Mouse (Mus musculus) forebrain, embryonic 16.5 days (tissue): ENCODE data around the gene Zbtb46. TPM values are rescaled to one million over a fixed set of nuclear protein-coding genes. Genes with fewer than 3 reads are reported as not detected.

Experiments used
- ATAC-seq: fragments of 200-750 bp; cut with Nextera tagmentation; 2 replicates; pipeline ENCODE4 v1.8.0; 2017; ENCODE audit warnings: mild to moderate bottlenecking, moderate library complexity
- H3K27ac ChIP-seq: fragments of 300-500 bp; sonication (generic); 2 replicates; pipeline ENCODE4 v1.5.1; 2014; ENCODE audit warnings: low read length, control low read depth
- H3K27me3 ChIP-seq: fragments of 300-500 bp; sonication (generic); replicated peaks from 2 replicates; pipeline ENCODE4 v1.6.1; 2014; ENCODE audit warnings: low read length; ENCODE audit not compliant: control insufficient read depth, insufficient read depth
- H3K36me3 ChIP-seq: fragments of 300-500 bp; sonication (generic); 2 replicates; pipeline ENCODE4 v1.6.1; 2014; ENCODE audit not compliant: control insufficient read depth, insufficient read depth
- H3K4me1 ChIP-seq: fragments of 300-500 bp; sonication (generic); replicated peaks from 2 replicates; pipeline ENCODE4 v1.6.1; 2014; ENCODE audit warnings: low read length; ENCODE audit not compliant: control insufficient read depth, insufficient read depth
- H3K4me2 ChIP-seq: fragments of 300-500 bp; sonication (generic); 2 replicates; pipeline ENCODE4 v1.6.1; 2014; ENCODE audit warnings: mild to moderate bottlenecking, low read length, control low read depth
- H3K4me3 ChIP-seq: fragments of 300-500 bp; sonication (generic); replicated peaks from 2 replicates; pipeline ENCODE4 v1.5.1; 2014; ENCODE audit warnings: mild to moderate bottlenecking, low read length, control low read depth
- H3K9ac ChIP-seq: fragments of 300-500 bp; sonication (generic); replicated peaks from 2 replicates; pipeline ENCODE4 v1.6.1; 2014; ENCODE audit warnings: low read depth, low read length, control low read depth
- H3K9me3 ChIP-seq: fragments of 300-500 bp; sonication (generic); 2 replicates; pipeline ENCODE4 v1.6.1; 2016; ENCODE audit warnings: low read length; ENCODE audit not compliant: control insufficient read depth
- WGBS: fragments of 180-500 bp; shearing (Covaris S2); extraction: QIAGEN DNeasy Blood & Tissue Kit; methylation state at CpG from one replicate; pipeline ENCODE4 v1.1.7; 2014; 5-methylcytosine and 5-hydroxymethylcytosine counted together
- polyA plus RNA-seq: library from polyadenylated mRNA; unstranded; fragments of >200 nt; fragmentation: Nextera tagmentation; extraction: Ambion mirVana; gene quantifications from 2 replicates; pipeline ENCODE4 v1.2.1, GENCODE M21; 2015

Zbtb46 gene
- polyA plus RNA-seq, 1 experiment from 2014 or later: 11.9 TPM

DNA sequence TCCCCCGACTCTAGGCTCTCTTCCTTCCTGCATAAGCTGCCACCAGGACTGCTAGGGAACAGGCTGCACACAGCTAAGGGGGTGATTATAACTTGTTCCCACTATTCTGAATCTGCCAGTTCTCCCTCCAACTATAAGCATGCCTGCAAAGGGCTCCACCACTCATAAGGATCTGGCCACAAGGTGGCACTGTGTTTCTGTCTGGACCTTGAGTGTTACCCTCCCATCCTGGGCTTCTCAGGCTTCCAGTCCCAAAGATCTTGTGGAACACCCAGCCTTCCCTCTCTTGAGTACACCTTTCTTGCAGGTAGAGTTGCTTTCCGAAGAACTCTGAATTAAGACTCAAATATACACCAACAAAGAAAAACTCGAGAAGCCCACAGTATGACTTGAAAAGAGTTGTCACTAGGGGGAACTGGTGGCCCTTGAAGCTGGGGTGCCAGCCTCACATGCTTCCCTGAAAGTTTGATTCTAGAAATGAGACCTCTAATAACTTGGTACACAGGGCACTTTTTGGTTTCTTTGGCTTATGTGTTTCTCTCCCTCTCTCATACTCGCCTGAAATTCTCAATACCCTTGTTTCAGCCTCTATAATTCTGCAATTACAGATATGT, 66.5 kb downstream of the Zbtb46 start:
- Histone ChIP-seq H3K4me2 (no peak overlapping the region), H3K27ac (no peak overlapping the region), H3K9ac (no peak overlapping the region), H3K9me3 (no peaks in the 10 kb centered on the region), H3K4me1 (no peaks in the 10 kb centered on the region), H3K27me3 (no peaks in the 10 kb centered on the region), H3K4me3 (no peak overlapping the region), H3K36me3 (no peaks in the 10 kb centered on the region)
- ATAC-seq: peak; percentile 86
- 35% methylated on average over 4 of the region's 4 CpGs for WGBS

DNA sequence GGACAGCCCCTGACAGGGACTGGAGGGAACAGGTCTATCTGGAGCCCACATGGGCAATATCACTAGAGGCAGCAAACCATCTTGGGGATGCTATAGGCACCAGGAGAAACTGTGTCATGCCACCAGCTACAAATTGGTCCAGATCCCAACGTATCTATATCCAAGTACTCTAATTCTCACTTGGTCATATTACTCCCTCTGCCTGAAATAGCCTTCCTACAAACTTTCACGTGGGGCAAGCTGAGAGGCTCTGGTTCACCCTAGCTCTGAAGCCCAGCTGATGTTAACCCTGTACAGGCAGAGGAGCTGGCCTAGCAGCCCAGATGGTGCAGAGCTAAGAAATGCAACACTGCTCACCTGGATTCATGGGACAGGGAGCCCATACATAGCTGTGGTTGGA, 67.7 kb downstream of the Zbtb46 start:
- 0 out of 2 replicates have a peak, but pooled peaks cover 2% of the 10 kb centered on the region for H3K36me3 ChIP-seq
- no peak overlapping the region for H3K4me3 ChIP-seq
- WGBS: 82% methylated on average over 2 of the region's 2 CpGs
- no peak overlapping the region for H3K27ac ChIP-seq
- no peaks in the 10 kb centered on the region for H3K9me3 ChIP-seq
- H3K27me3 ChIP-seq: no peaks in the 10 kb centered on the region
- H3K4me2 ChIP-seq: no peak overlapping the region
- H3K4me1 ChIP-seq: no peaks in the 10 kb centered on the region
- ATAC-seq: no peak
- no peak overlapping the region for H3K9ac ChIP-seq

DNA sequence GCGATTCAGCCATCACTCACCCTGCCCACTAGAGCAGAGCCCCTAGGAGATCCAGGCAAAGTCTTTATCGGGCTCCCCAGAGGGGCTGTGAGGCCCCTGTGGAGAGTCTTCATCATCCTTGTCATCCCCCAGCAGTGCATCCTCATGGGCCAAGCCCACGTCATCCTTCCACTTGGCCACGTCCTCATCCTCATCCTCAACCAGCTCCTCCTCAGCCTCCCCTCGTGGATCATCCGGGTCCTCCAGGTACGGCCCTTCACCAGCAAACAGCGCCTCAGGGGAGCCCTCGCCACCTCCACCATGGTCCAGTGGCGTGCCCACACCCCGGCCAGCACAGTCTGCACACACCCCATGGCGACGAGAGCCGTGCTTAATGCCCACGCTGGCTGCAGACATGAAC, 68.2 kb downstream of the Zbtb46 start:
- ATAC-seq: no peak
- 94% methylated on average over 15 of the region's 15 CpGs for WGBS

DNA sequence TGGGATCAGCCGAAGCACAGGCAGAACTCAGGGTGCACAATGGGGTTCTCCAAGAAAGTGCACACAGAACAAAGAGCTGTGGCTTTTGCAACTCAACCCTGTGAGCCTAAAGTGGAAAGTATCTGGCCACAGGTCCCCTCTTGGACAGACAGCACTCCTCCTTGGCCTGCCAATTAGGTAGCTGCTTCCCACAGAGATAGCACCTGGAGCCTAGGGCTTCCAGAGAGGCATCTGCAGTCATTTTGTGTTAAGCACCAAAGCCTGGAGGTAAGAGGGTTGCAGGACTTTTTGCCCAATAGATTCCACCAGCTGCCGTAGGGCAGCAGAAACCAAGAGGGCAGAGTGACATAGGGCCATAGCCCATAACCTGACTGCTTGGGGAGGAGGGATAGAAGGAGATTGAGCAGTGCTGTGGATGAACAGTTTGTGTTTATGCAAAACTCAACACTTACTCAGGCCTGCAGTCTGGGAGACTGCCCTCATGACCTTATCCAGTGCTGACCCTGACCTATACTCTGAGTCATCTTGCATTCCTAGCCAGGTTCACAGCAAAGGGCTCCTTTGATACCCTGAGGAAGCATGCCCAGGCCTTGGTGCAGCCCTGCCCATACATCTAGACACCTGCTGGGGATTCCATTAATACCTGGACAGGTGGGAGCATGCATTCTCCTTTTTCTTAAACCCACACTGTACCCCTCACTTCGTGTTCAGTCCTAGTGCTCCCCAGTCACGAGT, 68.9 kb downstream of the Zbtb46 start:
- H3K4me2 ChIP-seq: no peak overlapping the region
- 0 out of 2 replicates have a peak, but pooled peaks cover 2% of the 10 kb centered on the region for H3K36me3 ChIP-seq
- 74% methylated on average over 4 of the region's 4 CpGs for WGBS

More for the DNA sequence above, 68.2 kb downstream of the Zbtb46 start:
- Histone ChIP-seq H3K4me2 (no peak overlapping the region), H3K4me1 (no peaks in the 10 kb centered on the region), H3K27me3 (no peaks in the 10 kb centered on the region), H3K4me3 (no peak overlapping the region), H3K9me3 (no peaks in the 10 kb centered on the region), H3K27ac (no peak overlapping the region), H3K36me3 (0 out of 2 replicates have a peak, but pooled peaks cover 2% of the 10 kb centered on the region), H3K9ac (no peak overlapping the region)

DNA sequence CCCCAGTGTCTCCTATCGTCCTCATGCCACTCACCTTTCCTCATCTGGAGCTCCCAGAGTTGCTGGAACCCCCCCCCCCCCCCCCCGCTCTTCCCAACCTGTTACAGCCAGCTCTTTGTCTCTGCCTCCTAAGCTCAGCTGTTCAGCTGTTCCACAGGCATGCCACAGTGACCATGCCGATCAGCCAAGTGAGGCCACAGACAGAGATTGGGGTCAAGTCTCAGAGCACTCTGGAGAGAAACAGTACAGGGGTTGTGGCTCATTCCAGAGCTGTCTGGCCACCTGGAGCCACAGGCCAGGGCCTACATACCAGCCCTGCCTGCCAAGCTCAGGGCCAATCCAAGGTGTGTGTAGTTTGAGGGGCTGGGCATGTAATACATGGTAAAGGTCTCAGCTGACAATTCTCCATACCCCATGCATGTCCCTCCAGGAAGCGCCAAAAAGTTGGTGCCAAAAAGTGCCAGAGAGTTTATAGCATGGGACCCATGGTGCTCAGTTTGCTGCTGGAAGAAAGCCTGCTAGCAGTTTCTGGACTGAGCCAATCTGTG, 72.5 kb downstream of the Zbtb46 start:
- peaks cover 7% of the 10 kb centered on the region for H3K36me3 ChIP-seq
- no peak for ATAC-seq
- no peak overlapping the region for H3K4me3 ChIP-seq

More for the DNA sequence above, 68.9 kb downstream of the Zbtb46 start:
- H3K9me3 ChIP-seq: no peaks in the 10 kb centered on the region
- H3K27ac ChIP-seq: no peak overlapping the region
- H3K4me3 ChIP-seq: no peak overlapping the region
- H3K9ac ChIP-seq: no peak overlapping the region
- no peaks in the 10 kb centered on the region for H3K27me3 ChIP-seq
- no peaks in the 10 kb centered on the region for H3K4me1 ChIP-seq
- no peak for ATAC-seq

DNA sequence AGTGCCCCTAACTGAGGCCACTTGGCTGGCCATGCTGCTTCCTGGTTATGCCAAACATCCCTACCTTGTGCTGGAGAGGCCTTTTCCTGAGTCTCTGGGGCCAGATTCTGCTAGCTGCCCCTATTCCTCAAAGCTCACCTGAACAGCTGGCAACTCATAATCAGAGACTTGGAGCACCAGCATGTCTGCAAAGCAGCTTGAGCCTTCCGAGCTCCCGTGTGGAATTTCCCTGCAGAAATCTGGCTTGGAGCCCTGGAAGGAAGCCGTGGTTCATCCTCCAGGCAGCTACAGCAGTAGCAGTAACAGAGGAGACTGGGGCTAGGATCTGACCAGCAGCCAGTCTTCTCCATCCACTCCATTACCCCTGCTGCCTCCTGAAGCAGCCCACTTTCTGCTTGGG, 73.3 kb downstream of the Zbtb46 start:
- H3K36me3 ChIP-seq: peaks cover 10% of the 10 kb centered on the region
- 70% methylated on average over 3 of the region's 3 CpGs for WGBS
- ATAC-seq: no peak
- H3K4me3 ChIP-seq: no peak overlapping the region
- no peak overlapping the region for H3K9ac ChIP-seq
- H3K9me3 ChIP-seq: no peaks in the 10 kb centered on the region
- no peak overlapping the region for H3K27ac ChIP-seq
- H3K27me3 ChIP-seq: no peaks in the 10 kb centered on the region
- H3K4me2 ChIP-seq: no peak overlapping the region
- H3K4me1 ChIP-seq: no peaks in the 10 kb centered on the region

More for the DNA sequence above, 72.5 kb downstream of the Zbtb46 start:
- Histone ChIP-seq H3K4me2 (no peak overlapping the region), H3K27ac (no peak overlapping the region), H3K9ac (no peak overlapping the region), H3K27me3 (no peaks in the 10 kb centered on the region), H3K9me3 (no peaks in the 10 kb centered on the region), H3K4me1 (no peaks in the 10 kb centered on the region)
- WGBS: 90% methylated on average over 4 of the region's 4 CpGs

DNA sequence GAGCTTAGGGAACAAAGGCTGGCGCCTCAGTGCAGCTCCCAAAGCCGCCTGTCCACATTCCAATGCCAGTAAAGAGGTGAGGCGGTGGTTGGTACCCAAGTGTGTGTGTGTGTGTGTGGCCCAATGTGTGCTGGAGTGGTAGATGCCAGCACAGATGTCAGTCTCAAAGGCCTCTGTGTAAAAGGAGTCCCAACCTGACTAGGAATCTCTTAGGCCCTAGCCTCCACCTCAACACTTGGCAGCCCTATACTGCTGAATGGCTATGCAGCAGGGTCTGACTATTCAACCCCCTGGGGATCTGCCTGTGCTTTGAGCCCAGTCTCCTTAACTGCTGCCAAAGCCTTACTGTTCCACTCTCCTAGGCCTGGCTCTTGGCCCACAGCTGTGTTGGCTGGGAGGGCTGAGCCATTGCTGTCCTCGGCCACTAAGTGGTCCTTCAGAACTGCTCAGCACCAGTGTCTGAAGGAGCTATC, 74.3 kb downstream of the Zbtb46 start:
- peaks cover 16% of the 10 kb centered on the region for H3K36me3 ChIP-seq
- no peak overlapping the region for H3K27ac ChIP-seq
- no peak overlapping the region for H3K4me3 ChIP-seq

DNA sequence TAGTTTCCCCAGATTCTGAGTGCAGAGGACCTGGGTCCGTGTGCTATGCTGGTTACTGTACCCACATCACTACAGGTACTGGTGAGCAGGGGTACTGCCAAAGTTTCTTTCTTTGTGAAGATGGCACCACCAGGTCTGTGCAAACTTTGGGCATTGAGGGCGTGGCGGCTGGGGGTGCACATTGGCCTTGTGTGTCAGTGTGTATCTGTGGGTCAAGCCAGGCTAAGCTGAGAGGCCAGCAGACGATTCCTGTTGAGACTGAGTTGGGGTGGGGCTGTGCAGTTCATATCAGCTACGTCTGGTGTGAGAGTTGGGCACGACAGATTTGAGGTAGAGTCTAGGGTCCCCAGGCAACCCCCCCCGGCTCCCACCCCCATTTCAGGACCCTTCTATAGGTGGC, 74.8 kb downstream of the Zbtb46 start:
- peaks cover 16% of the 10 kb centered on the region for H3K36me3 ChIP-seq

More for the DNA sequence above, 74.3 kb downstream of the Zbtb46 start:
- H3K9me3 ChIP-seq: no peaks in the 10 kb centered on the region
- peak; percentile 52; the same call in 1 of the 2 replicates for ATAC-seq
- no peaks in the 10 kb centered on the region for H3K27me3 ChIP-seq
- 67% methylated on average over 4 of the region's 4 CpGs for WGBS
- H3K4me2 ChIP-seq: no peak overlapping the region
- no peaks in the 10 kb centered on the region for H3K4me1 ChIP-seq
- H3K9ac ChIP-seq: no peak overlapping the region

DNA sequence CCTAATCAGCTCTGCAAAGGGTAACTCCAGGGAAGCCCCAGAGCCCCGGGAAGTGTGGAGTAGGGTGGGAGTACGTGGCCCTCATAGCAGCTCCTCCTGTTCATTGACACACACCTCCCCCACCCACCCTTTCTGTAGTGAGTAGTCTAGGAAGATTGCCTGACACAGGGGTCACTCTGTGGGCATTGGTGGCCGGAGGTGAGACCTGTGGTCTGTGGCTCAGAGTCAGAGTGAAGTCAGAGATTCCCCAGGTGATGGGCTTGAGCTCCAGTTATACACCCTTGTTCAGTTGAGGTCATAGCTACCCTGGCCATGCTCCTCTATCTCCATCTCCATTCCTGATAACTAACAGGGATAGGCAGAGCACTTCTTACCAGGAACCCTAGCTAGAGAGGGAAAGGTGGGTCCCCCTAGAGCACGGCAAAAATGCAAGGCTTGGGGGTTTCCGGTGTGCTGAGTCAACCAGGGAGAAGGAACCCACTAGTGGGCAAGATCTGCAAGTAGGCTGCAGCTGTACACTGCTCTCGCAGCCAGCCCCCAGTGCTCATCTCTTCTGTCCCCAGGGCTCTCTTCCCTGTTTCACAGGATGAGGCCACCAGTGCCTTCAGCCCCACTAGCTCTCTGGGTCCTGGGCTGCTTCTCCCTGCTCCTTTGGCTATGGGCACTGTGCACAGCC, 77.5 kb downstream of the Zbtb46 start:
- no peak for ATAC-seq
- H3K9me3 ChIP-seq: no peaks in the 10 kb centered on the region
- no peaks in the 10 kb centered on the region for H3K27me3 ChIP-seq
- H3K27ac ChIP-seq: no peak overlapping the region
- 92% methylated on average over 6 of the region's 6 CpGs for WGBS
- H3K4me1 ChIP-seq: no peaks in the 10 kb centered on the region
- H3K9ac ChIP-seq: no peak overlapping the region
- no peak overlapping the region for H3K4me3 ChIP-seq
- no peak overlapping the region for H3K4me2 ChIP-seq
- H3K36me3 ChIP-seq: peaks cover 17% of the 10 kb centered on the region

More for the DNA sequence above, 74.8 kb downstream of the Zbtb46 start:
- Histone ChIP-seq H3K27ac (no peak overlapping the region), H3K9me3 (no peaks in the 10 kb centered on the region), H3K4me2 (no peak overlapping the region), H3K4me3 (no peak overlapping the region), H3K4me1 (no peaks in the 10 kb centered on the region), H3K27me3 (no peaks in the 10 kb centered on the region), H3K9ac (no peak overlapping the region)
- no peak for ATAC-seq
- 92% methylated on average over 7 of the region's 7 CpGs for WGBS
